Mouse (Mus musculus) forebrain, embryonic 16.5 days (tissue): ENCODE results near the gene Il1rn. TPM values are rescaled to one million over a fixed set of nuclear protein-coding genes. Genes with fewer than 3 reads are reported as not detected.
A peak's percentile ranks its signal among the peaks of the same experiment; 100 is the strongest.

ENCODE experiments used
- ATAC-seq: fragments of 200-750 bp; cut with Nextera tagmentation; 2 replicates; pipeline ENCODE4 v1.8.0; 2017; ENCODE audit warnings: mild to moderate bottlenecking, moderate library complexity
- H3K27ac ChIP-seq: fragments of 300-500 bp; sonication (generic); 2 replicates; pipeline ENCODE4 v1.5.1; 2014; ENCODE audit warnings: low read length, control low read depth
- H3K27me3 ChIP-seq: fragments of 300-500 bp; sonication (generic); replicated peaks from 2 replicates; pipeline ENCODE4 v1.6.1; 2014; ENCODE audit warnings: low read length; ENCODE audit not compliant: control insufficient read depth, insufficient read depth
- H3K36me3 ChIP-seq: fragments of 300-500 bp; sonication (generic); 2 replicates; pipeline ENCODE4 v1.6.1; 2014; ENCODE audit not compliant: control insufficient read depth, insufficient read depth
- H3K4me1 ChIP-seq: fragments of 300-500 bp; sonication (generic); replicated peaks from 2 replicates; pipeline ENCODE4 v1.6.1; 2014; ENCODE audit warnings: low read length; ENCODE audit not compliant: control insufficient read depth, insufficient read depth
- H3K4me2 ChIP-seq: fragments of 300-500 bp; sonication (generic); 2 replicates; pipeline ENCODE4 v1.6.1; 2014; ENCODE audit warnings: mild to moderate bottlenecking, low read length, control low read depth
- H3K4me3 ChIP-seq: fragments of 300-500 bp; sonication (generic); replicated peaks from 2 replicates; pipeline ENCODE4 v1.5.1; 2014; ENCODE audit warnings: mild to moderate bottlenecking, low read length, control low read depth
- H3K9ac ChIP-seq: fragments of 300-500 bp; sonication (generic); replicated peaks from 2 replicates; pipeline ENCODE4 v1.6.1; 2014; ENCODE audit warnings: low read depth, low read length, control low read depth
- H3K9me3 ChIP-seq: fragments of 300-500 bp; sonication (generic); 2 replicates; pipeline ENCODE4 v1.6.1; 2016; ENCODE audit warnings: low read length; ENCODE audit not compliant: control insufficient read depth
- WGBS: fragments of 180-500 bp; shearing (Covaris S2); extraction: QIAGEN DNeasy Blood & Tissue Kit; methylation state at CpG from one replicate; pipeline ENCODE4 v1.1.7; 2014; 5-methylcytosine and 5-hydroxymethylcytosine counted together
- polyA plus RNA-seq: library from polyadenylated mRNA; unstranded; fragments of >200 nt; fragmentation: Nextera tagmentation; extraction: Ambion mirVana; gene quantifications from 2 replicates; pipeline ENCODE4 v1.2.1, GENCODE M21; 2015

The Il1rn gene
- polyA plus RNA-seq, 1 experiment from 2014 or later, result not detected

GRCm38 (mm10) chr2:24367030-24367894 is 30.6 kb downstream of the Il1rn start, which contains the start of gene Psd4:
Gene Psd4, plus strand, starts transcription at chr2:24367580.
- Histone ChIP-seq H3K4me3 (peak within 1 kb of the TSS; percentile 48), H3K4me1 (peaks cover 4% of the 10 kb centered on the region), H3K4me2 (peak within 1 kb of the TSS; percentile 73), H3K36me3 (no peaks in the 10 kb centered on the region), H3K27ac (no peak within 1 kb of the TSS), H3K9ac (peak within 1 kb of the TSS; percentile 59), H3K9me3 (no peaks in the 10 kb centered on the region), H3K27me3 (no peaks in the 10 kb centered on the region)
- WGBS, result 3% methylated on average over 47 of the region's 47 CpGs
- ATAC-seq, result peak; percentile 75

DNA sequence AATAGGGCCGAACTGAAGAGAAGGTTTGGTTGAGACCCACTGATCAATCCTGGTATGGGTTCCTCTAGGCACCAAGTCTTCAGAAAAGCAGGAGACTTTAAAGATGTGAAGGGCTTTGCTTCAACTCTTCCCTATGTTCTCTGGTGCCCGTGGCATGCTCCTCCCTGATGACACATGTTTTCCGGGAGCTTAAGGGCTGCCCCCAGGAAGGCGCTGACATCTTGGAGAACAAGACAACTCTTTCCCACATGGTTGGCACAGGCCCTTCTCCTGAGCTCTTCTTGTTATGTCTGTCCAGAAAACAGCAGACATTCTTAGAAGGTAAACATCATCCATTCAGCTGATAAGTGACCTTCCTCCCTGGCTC is 31.2 kb downstream of the Il1rn start:
- Histone ChIP-seq H3K27ac (no peak overlapping the region), H3K4me3 (peak overlapping the region; percentile 48), H3K4me1 (peaks cover 4% of the 10 kb centered on the region), H3K36me3 (no peaks in the 10 kb centered on the region), H3K4me2 (peak overlapping the region; percentile 73), H3K9ac (no peak overlapping the region; the same call in 1 of the 2 replicates), H3K9me3 (no peaks in the 10 kb centered on the region), H3K27me3 (no peaks in the 10 kb centered on the region)
- 69% methylated on average over 4 of the region's 4 CpGs for WGBS
- ATAC-seq, result no peak

DNA sequence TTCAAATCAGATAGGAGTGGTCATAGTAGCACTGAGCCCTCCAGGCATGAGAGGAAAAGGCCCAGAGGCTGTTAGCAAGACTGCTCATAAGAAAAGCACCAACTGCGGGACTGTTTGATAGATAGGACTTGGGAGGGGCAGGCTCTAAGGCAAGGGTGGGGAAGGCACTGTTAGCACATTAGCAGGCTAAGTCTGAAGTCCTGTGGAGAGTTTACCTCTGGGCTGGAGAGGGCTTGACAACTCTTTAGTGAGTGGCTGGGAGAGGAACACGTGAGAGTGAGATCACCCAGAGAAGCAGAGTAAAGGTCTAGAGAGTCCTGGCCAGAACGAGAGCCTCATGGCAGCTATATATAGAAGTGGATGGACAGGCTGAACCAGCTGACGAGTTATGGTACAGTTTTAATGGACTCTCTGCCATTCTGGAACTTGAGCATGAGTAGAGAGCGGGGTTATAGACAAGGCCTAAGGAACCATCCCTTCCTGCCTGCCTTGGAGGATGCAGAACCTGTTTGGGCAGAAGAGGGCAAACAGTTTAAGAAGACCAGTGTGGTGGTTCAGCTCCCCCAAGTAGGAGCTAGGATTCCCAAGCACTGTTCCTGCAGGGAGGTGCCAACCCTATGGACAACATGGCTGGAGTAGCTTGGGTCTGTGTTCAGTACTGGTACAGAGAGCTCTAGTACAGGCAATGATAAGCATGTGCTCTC is 42.2 kb downstream of the Il1rn start:
- H3K36me3 ChIP-seq, result no peaks in the 10 kb centered on the region
- ATAC-seq, result no peak
- no peak overlapping the region for H3K9ac ChIP-seq
- no peaks in the 10 kb centered on the region for H3K27me3 ChIP-seq
- H3K27ac ChIP-seq, result no peak overlapping the region
- no peaks in the 10 kb centered on the region for H3K9me3 ChIP-seq
- no peak overlapping the region for H3K4me3 ChIP-seq
- no peak overlapping the region for H3K4me2 ChIP-seq
- no peaks in the 10 kb centered on the region for H3K4me1 ChIP-seq
- 87% methylated on average over 5 of the region's 5 CpGs for WGBS

DNA sequence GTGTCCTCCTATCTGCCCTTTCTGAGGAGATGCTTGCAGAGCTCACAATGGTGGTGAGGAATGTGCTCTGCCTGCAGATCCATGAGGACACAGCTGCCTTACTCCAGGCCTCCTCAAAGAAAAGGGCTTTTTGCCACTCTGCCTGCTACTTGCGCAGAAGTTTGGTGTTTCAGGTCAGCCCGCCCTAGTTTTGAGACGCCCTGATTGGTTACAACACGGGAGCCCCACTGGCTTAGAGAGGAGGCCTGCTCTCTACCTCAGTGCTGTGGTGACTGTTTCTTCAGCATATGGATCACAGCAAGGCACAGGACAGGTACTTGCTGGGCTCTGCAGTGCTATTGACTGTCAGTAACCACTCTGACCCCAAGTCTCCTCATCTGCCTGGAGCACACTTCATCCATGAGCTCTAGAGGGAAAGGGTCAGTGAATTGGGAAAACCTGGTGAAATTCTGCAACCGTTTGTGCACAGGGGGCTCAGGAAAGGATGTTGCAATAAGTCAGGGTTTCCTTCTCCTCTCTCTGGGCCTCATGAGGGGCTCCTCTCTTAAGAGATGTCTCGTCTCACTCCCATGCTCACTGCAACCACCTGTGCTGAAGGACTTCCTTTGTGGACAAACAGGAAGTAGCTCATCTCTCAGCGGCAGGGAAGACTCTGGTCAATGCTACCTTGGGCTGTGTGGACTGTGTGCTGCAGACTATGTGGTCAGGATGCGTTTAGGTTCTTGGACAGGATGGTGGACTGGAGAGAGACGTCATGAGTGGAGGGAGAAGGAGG is 46.0 kb downstream of the Il1rn start:
- WGBS, result 79% methylated on average over 9 of the region's 9 CpGs
- no peak overlapping the region for H3K4me2 ChIP-seq
- no peak for ATAC-seq
- no peak overlapping the region for H3K27ac ChIP-seq
- no peak overlapping the region for H3K4me3 ChIP-seq
- no peaks in the 10 kb centered on the region for H3K9me3 ChIP-seq
- H3K9ac ChIP-seq, result no peak overlapping the region
- no peaks in the 10 kb centered on the region for H3K27me3 ChIP-seq
- no peaks in the 10 kb centered on the region for H3K4me1 ChIP-seq
- no peaks in the 10 kb centered on the region for H3K36me3 ChIP-seq

DNA sequence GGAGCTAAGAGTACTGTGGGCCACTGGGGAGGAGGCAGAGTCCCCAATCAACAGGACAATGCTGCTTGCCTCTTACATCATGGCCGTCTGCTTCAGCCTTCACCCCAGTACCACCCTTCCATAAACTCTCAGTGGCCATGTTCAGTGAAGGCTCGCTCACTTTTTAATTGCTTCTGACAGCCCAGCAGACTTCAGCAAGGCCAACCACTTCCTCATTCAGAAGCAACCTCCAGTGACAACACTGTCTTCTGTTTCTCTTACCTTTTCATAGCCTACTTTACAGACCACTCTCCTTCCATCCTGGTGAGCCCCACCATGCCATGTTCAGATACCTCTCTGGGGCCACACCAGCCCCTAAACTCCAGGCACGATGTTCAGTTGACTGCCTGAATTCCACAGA is 47.0 kb downstream of the Il1rn start:
- Histone ChIP-seq H3K4me2 (no peak overlapping the region), H3K27ac (no peak overlapping the region), H3K36me3 (no peaks in the 10 kb centered on the region), H3K9ac (no peak overlapping the region), H3K27me3 (no peaks in the 10 kb centered on the region), H3K4me1 (no peaks in the 10 kb centered on the region), H3K9me3 (no peaks in the 10 kb centered on the region), H3K4me3 (no peak overlapping the region)
- ATAC-seq, result no peak
- WGBS, result 85% methylated on average over 3 of the region's 3 CpGs

DNA sequence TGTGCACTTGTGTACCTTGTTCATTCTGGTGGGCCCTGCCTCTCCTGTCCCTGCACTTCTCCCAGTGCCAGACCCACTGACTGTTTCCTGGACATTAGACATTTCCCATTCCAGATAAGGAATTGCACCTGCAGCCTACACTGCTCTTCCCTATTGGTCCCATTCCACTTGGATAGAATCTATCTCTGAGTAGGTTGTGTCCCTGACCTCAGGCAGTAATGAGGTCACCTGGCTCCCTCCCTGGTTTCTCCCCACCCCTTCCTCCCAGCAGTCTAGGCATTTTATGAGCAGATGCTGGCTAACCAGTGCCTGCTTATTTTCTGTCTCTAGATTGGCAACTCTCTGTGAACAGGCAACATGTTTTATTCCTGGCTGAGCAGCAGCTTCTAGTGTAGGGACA is 47.7 kb downstream of the Il1rn start:
- no peaks in the 10 kb centered on the region for H3K4me1 ChIP-seq
- ATAC-seq, result no peak
- H3K27me3 ChIP-seq, result no peaks in the 10 kb centered on the region
- H3K36me3 ChIP-seq, result no peaks in the 10 kb centered on the region
- H3K27ac ChIP-seq, result no peak overlapping the region
- no peak overlapping the region for H3K9ac ChIP-seq
- no peak overlapping the region for H3K4me2 ChIP-seq
- no peak overlapping the region for H3K4me3 ChIP-seq
- H3K9me3 ChIP-seq, result no peaks in the 10 kb centered on the region

DNA sequence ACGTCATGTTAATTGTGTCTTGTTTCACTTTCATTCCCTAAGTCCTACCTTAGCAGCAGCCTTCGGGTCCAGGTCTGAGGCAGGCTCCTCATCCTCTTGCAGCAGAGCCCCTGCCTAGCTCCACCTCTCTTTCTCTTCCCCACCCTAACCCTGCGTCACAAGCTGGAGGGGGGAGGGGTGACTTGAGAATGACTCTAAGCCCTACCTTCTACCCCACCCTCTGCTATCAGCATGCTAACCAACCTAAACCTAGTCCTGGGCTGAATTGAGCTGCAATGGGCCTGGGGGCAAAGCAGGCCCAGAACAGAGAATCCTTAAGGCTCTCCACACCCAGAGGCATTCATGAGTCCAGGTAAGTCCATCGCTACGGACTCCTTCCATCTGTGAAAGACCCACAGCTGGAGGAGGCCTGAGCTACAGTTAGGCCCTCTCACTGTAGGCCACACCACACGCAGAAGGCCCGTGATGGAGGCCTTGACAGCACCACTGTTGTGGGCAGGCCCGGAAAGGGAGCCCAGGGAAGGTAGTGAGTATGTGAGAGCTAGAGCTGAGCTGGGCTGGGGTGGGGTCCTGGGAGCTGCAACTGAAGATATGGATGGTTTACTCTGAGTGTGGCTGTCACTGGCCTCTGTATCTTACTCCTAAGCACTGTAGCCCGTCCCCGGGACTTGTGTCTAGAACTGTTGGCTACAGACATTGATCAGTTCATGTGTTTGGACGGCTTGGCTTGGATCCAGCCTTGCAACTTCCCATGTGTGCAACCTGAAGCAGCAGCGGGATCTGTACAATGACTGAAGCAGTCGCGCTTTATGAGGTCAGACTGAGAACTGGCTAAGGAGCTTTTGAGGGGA is 48.7 kb downstream of the Il1rn start:
- H3K4me3 ChIP-seq, result no peak overlapping the region
- H3K4me1 ChIP-seq, result no peaks in the 10 kb centered on the region
- 82% methylated on average over 14 of the region's 14 CpGs for WGBS
- no peak overlapping the region for H3K4me2 ChIP-seq
- no peaks in the 10 kb centered on the region for H3K36me3 ChIP-seq
- H3K27ac ChIP-seq, result no peak overlapping the region
- no peaks in the 10 kb centered on the region for H3K9me3 ChIP-seq
- no peak overlapping the region for H3K9ac ChIP-seq
- no peak for ATAC-seq
- H3K27me3 ChIP-seq, result no peaks in the 10 kb centered on the region

DNA sequence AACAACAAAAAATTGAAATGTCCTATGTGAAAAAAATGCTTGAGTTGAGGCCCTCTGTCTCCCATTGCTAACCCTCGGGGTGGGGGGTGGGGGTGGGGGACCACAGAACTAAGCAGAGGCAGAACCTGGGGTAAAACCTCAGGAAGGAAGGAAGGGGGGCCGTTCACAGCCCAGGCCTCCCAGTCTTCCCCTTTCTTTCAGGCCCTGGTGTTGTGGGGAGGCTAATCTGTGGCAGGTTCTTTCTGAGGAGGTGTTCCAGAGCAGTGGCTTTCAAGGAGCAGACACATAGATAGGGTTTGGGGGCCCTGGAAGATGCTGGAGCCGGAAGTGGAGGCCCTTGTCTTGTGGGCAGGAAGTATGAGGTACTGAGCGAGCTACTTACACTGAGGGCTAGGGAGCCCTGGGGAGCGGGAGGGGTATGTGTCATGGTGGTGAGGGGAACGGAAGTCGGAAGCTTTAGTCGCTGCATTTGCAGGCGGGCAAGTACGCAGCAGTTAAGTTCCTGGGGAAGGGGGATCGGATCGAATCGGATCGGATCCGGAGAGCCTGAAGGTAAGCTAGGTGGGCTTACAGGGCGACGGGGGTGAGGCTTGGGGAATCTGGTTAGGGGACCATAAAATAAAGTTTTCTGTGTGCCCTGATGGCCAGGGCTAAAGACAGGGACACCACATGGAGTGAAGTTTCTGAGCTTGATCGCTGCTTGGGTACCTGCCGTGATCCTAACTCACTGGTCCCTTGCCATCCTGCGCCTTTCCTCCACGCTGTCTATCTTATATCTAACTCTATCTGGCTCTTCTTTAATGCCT is 49.7 kb downstream of the Il1rn start:
- no peak for ATAC-seq
- H3K9ac ChIP-seq, result no peak overlapping the region
- H3K4me1 ChIP-seq, result no peaks in the 10 kb centered on the region
- H3K4me2 ChIP-seq, result no peak overlapping the region
- WGBS, result 91% methylated on average over 21 of the region's 21 CpGs
- H3K9me3 ChIP-seq, result no peaks in the 10 kb centered on the region
- H3K27me3 ChIP-seq, result no peaks in the 10 kb centered on the region
- no peaks in the 10 kb centered on the region for H3K36me3 ChIP-seq
- no peak overlapping the region for H3K4me3 ChIP-seq
- no peak overlapping the region for H3K27ac ChIP-seq
